Mouse (Mus musculus) limb, embryonic 13.5 days (tissue): ENCODE measurements around the gene Mamdc4. TPM values are rescaled to one million over a fixed set of nuclear protein-coding genes. Genes with fewer than 3 reads are reported as not detected.

Source experiments
- ATAC-seq: fragments of 200-750 bp; cut with Nextera tagmentation; 2 replicates; pipeline ENCODE4 v1.8.0; 2017; ENCODE audit warnings: low read depth, moderate number of reproducible peaks, moderate TSS enrichment; ENCODE audit not compliant: low FRiP score
- H3K27ac ChIP-seq: fragments of 300-500 bp; sonication (generic); 2 replicates; pipeline ENCODE4 v1.5.1; 2015; ENCODE audit warnings: inconsistent platforms, mild to moderate bottlenecking, moderate library complexity
- H3K27me3 ChIP-seq: fragments of 300-500 bp; sonication (generic); 2 replicates; pipeline ENCODE4 v1.6.1; 2015; ENCODE audit warnings: mild to moderate bottlenecking, inconsistent platforms
- H3K36me3 ChIP-seq: fragments of 300-500 bp; sonication (generic); 2 replicates; pipeline ENCODE4 v1.6.1; 2015; ENCODE audit warnings: inconsistent platforms, mild to moderate bottlenecking, moderate library complexity
- H3K4me1 ChIP-seq: fragments of 300-500 bp; sonication (generic); 2 replicates; pipeline ENCODE4 v1.6.1; 2015; ENCODE audit warnings: inconsistent platforms
- H3K4me2 ChIP-seq: fragments of 300-500 bp; sonication (generic); replicated peaks from 2 replicates; pipeline ENCODE4 v1.6.1; 2015; ENCODE audit warnings: inconsistent platforms, mild to moderate bottlenecking, moderate library complexity
- H3K4me3 ChIP-seq: fragments of 300-500 bp; sonication (generic); 2 replicates; pipeline ENCODE4 v1.5.1; 2015; ENCODE audit warnings: moderate library complexity, mild to moderate bottlenecking, inconsistent platforms
- H3K9ac ChIP-seq: fragments of 300-500 bp; sonication (generic); 2 replicates; pipeline ENCODE4 v1.6.1; 2015; ENCODE audit warnings: mild to moderate bottlenecking, inconsistent platforms
- H3K9me3 ChIP-seq: fragments of 300-500 bp; sonication (generic); 2 replicates; pipeline ENCODE4 v1.6.1; 2016; ENCODE audit warnings: inconsistent platforms
- WGBS: fragments of 180-500 bp; shearing (Covaris S2); methylation state at CpG from one replicate; pipeline ENCODE4 v1.1.7; 2015; 5-methylcytosine and 5-hydroxymethylcytosine counted together
- polyA plus RNA-seq: library from polyadenylated mRNA; unstranded; fragments of >200 nt; fragmentation: Nextera tagmentation; extraction: Ambion mirVana; gene quantifications from 2 replicates; pipeline ENCODE4 v1.2.1, GENCODE M21; 2015

The Mamdc4 gene
- polyA plus RNA-seq = 4.9 and 5.8 TPM in 2 replicates

DNA sequence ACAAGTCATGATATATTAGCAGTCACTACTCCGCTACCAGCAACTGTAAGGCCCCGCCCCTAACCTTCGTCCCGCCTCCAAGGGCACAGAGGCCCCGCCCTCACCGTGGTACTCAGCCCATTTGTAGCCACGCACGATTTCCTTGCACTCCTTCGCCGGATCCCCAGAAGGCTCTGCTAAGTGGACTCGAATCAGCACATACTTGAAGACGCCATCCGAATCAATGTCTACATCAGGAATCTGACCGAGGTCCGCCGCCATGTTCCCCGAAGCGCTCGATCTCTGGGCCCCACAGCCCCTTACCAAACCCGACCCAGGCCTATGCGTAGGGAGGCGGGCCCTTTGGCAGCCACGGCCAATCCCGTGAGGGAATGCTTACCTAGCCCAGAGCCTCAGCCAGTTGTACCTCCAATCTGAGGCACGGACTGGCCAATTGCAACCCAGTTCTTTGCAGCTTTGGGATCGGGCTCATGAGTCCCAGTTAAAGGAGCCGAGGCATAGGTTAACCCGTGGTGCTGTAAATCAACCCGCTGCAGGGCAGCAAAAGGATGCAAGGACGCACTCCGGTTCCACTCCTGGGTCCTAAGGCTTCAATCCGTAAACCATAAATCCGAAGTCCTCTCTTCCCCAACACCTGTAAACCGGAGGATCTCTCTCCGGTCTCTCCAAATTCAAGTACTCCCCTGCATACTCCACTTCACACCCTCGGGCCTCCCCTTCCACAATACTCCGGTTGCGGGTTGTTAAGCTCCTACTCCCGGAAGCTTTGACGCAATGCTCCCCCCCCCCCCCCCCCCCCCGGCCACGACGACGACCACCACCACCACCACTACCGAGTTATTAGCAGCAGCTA, at the start of gene Mamdc4, which contains the start of gene Phpt1:
Gene Mamdc4 (minus strand): TSS at position 267 of the 853 bp plus-strand sequence.
Gene Phpt1 (minus strand): TSS at position 646 of the 853 bp plus-strand sequence.
- Histone ChIP-seq H3K4me2 (peak within 1 kb of the TSS; percentile 97), H3K27ac (peak within 1 kb of the TSS; percentile 91), H3K9me3 (no peaks in the 10 kb centered on the region), H3K9ac (peak within 1 kb of the TSS; percentile 73), H3K36me3 (peaks cover 35% of the 10 kb centered on the region), H3K27me3 (peaks cover 40% of the 10 kb centered on the region), H3K4me3 (peak within 1 kb of the TSS; percentile 67), H3K4me1 (peaks cover 60% of the 10 kb centered on the region)
- WGBS = under 1% methylated on average over 44 of the region's 45 CpGs
- ATAC-seq = peak; percentile 98

DNA sequence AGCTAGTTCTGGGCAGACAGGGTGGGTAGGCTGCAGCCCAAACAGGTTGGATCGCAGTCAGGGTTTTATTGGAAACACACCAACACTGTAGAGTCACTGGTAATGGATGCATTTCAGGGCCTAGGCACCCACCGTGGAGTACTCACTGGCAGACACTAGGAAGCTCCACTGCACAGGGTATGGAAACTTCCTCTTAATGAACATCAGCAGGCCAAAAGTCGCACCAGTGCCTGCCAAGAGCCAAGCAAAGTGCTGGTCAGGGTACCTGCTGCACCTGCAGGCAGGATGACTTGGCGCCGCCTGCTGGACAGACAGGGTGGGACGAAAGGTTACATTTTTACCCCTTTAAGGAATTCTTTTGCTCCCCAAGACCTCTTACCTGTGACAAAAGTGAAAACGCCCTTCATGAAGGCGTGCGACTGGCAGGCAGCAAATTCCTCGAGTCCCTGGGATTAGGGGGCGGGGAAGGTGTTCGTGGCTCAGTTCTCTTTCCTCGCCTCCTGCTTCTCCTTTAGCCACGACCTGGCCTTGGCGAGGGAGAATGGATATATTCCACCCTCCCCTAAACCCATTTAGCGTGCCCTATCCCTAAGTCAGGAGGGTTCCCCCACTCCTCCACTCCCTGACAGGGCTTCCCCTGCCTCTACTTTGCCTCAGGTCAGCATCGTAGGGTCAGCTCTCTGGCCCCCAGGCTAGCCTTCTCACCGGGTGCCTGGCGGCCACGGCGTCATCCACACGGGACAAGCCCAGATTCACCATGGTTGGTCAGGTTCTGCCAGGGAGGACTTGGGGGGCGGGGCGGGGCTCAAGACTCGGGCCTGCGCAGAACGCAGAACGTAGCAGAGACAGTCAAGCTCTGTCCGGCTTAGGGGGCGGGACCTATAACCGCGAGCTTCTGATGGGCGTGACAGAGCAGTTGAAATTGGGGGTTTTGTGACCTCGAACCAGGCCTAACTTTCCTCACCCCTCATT, 46.9 kb upstream of the Mamdc4 start, which contains the start of gene Tmem141:
Gene Tmem141 (minus strand): TSS at position 777 of the 972 bp plus-strand sequence.
- ATAC-seq = peak; percentile 94
- Histone ChIP-seq H3K36me3 (no peaks in the 10 kb centered on the region), H3K27ac (peak within 1 kb of the TSS; percentile 58), H3K9ac (peak within 1 kb of the TSS; percentile 70), H3K4me2 (peak within 1 kb of the TSS; percentile 82), H3K4me3 (peak within 1 kb of the TSS; percentile 58), H3K9me3 (no peaks in the 10 kb centered on the region), H3K27me3 (peaks cover 26% of the 10 kb centered on the region), H3K4me1 (peaks cover 9% of the 10 kb centered on the region)
- 5% methylated on average over 34 of the region's 34 CpGs for WGBS

DNA sequence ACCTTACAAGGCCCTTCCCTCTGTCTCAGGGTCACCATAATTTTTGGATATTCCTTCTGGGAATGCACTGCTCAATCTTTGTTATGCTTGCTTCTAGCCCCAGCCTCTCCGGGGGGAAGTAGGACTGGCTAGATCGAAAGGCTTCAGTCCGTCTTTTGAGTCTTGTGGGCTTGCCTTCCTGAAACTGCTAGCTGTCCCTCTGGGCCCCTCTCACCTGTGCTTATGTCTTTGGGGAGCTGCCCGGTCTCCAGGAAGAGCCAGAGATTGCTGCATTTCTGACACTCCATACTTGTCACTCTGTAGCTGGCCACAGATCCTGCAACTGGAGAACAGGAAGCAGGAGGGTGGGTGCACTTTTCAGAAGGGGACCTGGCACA, 46.2 kb upstream of the Mamdc4 start:
- no peak overlapping the region for H3K27ac ChIP-seq
- H3K9ac ChIP-seq = peak overlapping the region; percentile 70; the same call in 1 of the 2 replicates
- peak overlapping the region; percentile 82 for H3K4me2 ChIP-seq
- H3K36me3 ChIP-seq = no peaks in the 10 kb centered on the region
- H3K27me3 ChIP-seq = peaks cover 33% of the 10 kb centered on the region
- H3K4me3 ChIP-seq = peak overlapping the region; percentile 58; the same call in 1 of the 2 replicates
- peaks cover 16% of the 10 kb centered on the region for H3K4me1 ChIP-seq
- WGBS = 80% methylated on average over 4 of the region's 4 CpGs
- H3K9me3 ChIP-seq = no peaks in the 10 kb centered on the region
- ATAC-seq = no peak

DNA sequence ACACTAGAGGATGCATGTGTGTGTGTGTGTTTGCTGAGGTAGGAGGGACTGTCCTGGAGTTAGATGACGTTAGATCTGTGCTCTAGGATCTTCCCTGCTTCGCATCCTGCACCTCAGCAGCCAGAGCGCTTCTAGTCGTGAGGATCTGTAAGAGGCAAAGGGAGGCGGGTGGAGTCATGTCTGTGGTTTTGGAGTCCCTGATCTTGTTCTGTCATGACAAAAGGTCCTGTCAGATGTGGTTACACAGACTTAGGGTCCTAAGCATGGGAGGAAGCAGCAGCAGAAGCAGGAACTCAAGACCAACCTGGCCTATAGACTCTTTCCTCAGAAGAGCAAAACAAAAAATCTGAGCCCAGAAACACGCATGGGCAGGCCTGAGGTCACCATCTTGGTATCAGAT, 45.7 kb upstream of the Mamdc4 start:
- no peak for ATAC-seq
- no peak overlapping the region for H3K27ac ChIP-seq
- H3K4me2 ChIP-seq = no peak overlapping the region
- peaks cover 37% of the 10 kb centered on the region for H3K27me3 ChIP-seq
- 80% methylated on average over 6 of the region's 6 CpGs for WGBS
- no peak overlapping the region for H3K4me3 ChIP-seq
- H3K36me3 ChIP-seq = no peaks in the 10 kb centered on the region
- H3K9ac ChIP-seq = no peak overlapping the region
- peaks cover 17% of the 10 kb centered on the region for H3K4me1 ChIP-seq
- H3K9me3 ChIP-seq = no peaks in the 10 kb centered on the region

DNA sequence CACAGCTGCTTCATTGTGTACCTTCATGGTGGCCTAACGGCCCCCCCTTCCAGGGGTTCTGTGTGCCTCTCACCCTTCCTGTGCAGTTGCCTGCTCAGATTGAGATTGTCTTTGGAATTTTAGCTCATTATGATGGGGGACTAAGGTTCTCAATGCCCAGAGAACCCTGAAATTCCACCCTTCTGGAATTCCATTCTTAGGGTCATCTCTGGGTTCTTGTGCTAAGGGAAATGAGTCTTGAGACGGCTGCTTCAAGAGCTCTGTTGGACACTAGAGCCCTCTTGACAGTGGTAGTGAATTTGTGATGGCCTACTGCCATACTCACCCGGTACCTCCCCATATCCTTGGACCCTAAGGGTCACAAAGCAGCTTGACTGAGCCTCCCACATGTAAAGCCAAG, 42.9 kb upstream of the Mamdc4 start, which contains the start of gene Ccdc183:
Gene Ccdc183 (minus strand): TSS at position 101 of the 400 bp plus-strand sequence.
- Histone ChIP-seq H3K27me3 (peaks cover 64% of the 10 kb centered on the region), H3K4me3 (peak within 1 kb of the TSS; percentile 24), H3K9me3 (no peaks in the 10 kb centered on the region), H3K27ac (no peak within 1 kb of the TSS), H3K36me3 (no peaks in the 10 kb centered on the region), H3K4me1 (peaks cover 17% of the 10 kb centered on the region), H3K4me2 (peak within 1 kb of the TSS; percentile 49), H3K9ac (peak within 1 kb of the TSS; percentile 51; the same call in 1 of the 2 replicates)
- WGBS = 85% methylated on average over 3 of the region's 3 CpGs
- no peak for ATAC-seq

DNA sequence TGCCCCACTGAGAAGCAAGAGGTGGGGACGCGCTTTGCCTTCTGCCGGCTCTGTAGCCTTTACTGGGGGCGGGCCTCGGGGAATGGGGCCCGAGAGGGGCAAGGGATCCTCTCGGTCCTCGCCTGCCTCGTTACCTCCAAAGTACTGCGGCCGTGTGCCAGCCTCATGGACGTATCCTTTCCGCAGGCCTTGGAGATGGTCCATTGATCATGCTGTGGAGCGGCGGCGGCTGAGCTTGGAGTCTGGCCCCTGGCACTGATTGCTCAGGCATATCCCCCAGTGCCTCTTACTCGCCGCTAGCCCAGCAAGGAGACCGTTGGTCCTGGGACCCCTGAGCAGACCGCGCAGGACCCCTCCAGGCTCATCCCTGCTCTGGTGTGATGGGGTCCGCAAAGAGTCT, 41.8 kb upstream of the Mamdc4 start:
- WGBS = 23% methylated on average over 21 of the region's 22 CpGs

DNA sequence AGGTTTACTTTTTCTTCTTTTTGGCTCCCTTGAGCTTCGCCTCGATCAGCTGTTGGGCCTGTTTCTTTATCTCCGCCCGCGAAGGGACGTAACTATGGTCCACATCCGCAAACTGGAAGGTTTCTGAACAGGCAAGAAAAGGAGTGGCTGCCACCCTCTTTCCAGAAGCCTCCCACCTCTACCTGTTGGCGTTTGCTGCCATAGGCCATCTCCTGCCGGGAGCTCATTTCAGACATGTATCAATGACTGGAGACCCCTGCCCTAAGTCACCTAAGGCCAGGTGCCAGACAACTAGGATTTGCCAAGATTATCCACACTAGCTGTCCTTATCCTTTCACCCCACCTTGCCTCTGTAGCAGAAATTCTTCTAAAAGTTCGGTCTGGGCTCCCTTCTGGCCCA, 34.0 kb upstream of the Mamdc4 start:
- peak overlapping the region; percentile 96; the same call in 1 of the 2 replicates for H3K27ac ChIP-seq
- no peak; the same call in 1 of the 2 replicates for ATAC-seq
- H3K9ac ChIP-seq = peak overlapping the region; percentile 99
- peaks cover 20% of the 10 kb centered on the region for H3K4me1 ChIP-seq
- H3K27me3 ChIP-seq = peaks cover 15% of the 10 kb centered on the region
- H3K36me3 ChIP-seq = peaks cover 17% of the 10 kb centered on the region
- 60% methylated on average over 10 of the region's 10 CpGs for WGBS
- H3K9me3 ChIP-seq = no peaks in the 10 kb centered on the region
- H3K4me3 ChIP-seq = peak overlapping the region; percentile 79
- H3K4me2 ChIP-seq = peak overlapping the region; percentile 74

More for the DNA sequence above, 41.8 kb upstream of the Mamdc4 start:
- Histone ChIP-seq H3K9me3 (no peaks in the 10 kb centered on the region), H3K9ac (peak overlapping the region; percentile 51), H3K4me3 (peak overlapping the region; percentile 24), H3K4me2 (peak overlapping the region; percentile 49), H3K27me3 (peaks cover 70% of the 10 kb centered on the region), H3K4me1 (peaks cover 16% of the 10 kb centered on the region), H3K27ac (no peak overlapping the region), H3K36me3 (no peaks in the 10 kb centered on the region)
- no peak for ATAC-seq

DNA sequence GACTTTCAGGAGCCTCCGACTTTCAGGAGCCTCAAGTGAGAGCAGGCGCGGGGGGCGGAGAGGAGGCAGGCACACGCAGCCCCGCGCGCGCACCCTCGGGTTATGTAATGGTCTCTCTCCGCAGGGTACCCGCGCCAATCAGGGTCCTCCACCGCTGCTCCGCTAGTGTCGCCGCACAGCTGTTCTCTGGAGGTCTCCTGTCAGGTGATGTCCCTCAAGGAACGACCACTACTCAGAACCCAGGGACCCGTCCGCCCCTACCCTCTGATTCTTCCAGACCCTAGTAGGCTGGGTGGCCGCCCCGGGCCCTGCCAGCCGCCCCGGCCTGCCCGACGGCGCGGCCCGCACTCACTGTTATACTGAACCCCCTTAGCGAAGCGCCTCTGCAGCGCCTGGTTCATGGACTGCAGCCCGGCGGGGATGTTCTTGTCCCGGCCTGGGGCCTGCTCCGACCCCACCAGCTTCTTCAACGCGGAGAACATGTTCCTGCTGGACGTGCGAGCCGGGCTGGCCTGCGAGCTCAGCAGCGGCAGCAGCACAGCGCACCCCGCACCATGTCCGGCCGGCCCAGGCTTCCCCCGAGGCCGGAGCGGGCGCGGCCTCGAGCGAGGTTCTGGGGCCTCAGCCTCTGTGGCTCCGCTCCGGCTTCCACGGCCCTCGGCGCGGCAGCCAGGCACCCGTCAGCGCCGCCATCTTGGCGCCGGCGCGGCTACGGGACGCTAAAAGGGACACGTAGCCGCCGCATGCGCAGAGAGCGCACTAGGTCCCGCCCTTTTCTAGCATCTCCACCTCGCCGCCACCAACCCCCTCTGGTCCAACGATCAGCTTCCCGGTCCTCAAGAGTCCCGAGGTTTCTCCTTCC, 33.3 kb upstream of the Mamdc4 start, which contains the start of gene Rabl6:
Gene Rabl6 (minus strand): TSS at position 761 of the 862 bp plus-strand sequence.
- Histone ChIP-seq H3K36me3 (peaks cover 23% of the 10 kb centered on the region), H3K27ac (peak within 1 kb of the TSS; percentile 96), H3K9ac (peak within 1 kb of the TSS; percentile 99), H3K4me3 (peak within 1 kb of the TSS; percentile 79), H3K9me3 (no peaks in the 10 kb centered on the region), H3K4me2 (peak within 1 kb of the TSS; percentile 74), H3K27me3 (peaks cover 9% of the 10 kb centered on the region), H3K4me1 (peaks cover 20% of the 10 kb centered on the region)
- WGBS = under 1% methylated on average over 80 of the region's 80 CpGs
- ATAC-seq = peak; percentile 90

DNA sequence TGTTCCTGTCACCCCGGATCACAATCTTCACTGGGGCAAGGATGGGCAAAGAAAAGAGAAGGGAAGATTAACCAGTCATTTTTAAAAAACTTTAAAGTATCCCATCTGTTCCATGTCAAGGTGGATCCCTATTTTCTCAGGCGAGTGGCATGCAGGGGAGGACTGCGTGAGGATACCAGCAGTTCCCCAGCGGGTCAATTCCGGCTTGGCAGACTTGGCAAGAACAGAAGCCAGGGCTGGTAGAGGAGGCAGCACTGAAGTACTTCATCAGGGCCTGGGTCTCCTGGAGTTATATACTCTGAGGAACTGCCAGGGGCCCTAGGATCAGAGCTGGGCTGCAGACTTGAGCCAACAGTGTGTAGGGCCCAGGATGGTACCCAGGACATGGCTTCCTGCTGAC, 27.9 kb upstream of the Mamdc4 start:
- no peak overlapping the region for H3K4me3 ChIP-seq
- no peak for ATAC-seq
- H3K4me1 ChIP-seq = peaks cover 16% of the 10 kb centered on the region
- no peak overlapping the region for H3K4me2 ChIP-seq
- peaks cover 78% of the 10 kb centered on the region for H3K36me3 ChIP-seq
- no peak overlapping the region for H3K27ac ChIP-seq
- 95% methylated on average over 5 of the region's 5 CpGs for WGBS
- H3K9me3 ChIP-seq = no peaks in the 10 kb centered on the region
- H3K27me3 ChIP-seq = no peaks in the 10 kb centered on the region
- H3K9ac ChIP-seq = no peak overlapping the region

DNA sequence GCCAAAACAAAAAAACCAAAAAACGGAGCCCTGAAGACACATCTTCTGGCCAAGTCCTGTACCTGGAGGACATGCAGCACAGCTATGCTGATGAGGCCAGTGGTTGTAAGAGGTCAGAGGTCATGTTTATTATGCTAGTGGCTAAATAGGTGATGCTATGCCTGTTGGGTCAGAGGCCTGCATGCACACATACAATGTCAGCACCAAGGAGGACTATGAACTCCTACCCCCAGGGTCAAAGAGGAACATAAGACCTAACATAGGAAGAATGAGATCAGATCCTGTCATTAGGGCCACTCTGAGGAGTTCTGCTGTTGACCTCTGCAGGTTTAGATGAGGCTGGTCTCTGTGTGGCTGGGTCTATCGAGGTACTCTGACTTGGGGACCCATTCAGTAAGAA, 25.4 kb upstream of the Mamdc4 start:
- WGBS = 85% methylated on average over 2 of the region's 2 CpGs
- no peak overlapping the region for H3K27ac ChIP-seq
- no peak overlapping the region for H3K4me3 ChIP-seq
- no peaks in the 10 kb centered on the region for H3K4me1 ChIP-seq
- H3K4me2 ChIP-seq = no peak overlapping the region
- H3K27me3 ChIP-seq = no peaks in the 10 kb centered on the region
- no peaks in the 10 kb centered on the region for H3K9me3 ChIP-seq
- H3K9ac ChIP-seq = no peak overlapping the region
- ATAC-seq = no peak
- H3K36me3 ChIP-seq = peaks cover 96% of the 10 kb centered on the region

DNA sequence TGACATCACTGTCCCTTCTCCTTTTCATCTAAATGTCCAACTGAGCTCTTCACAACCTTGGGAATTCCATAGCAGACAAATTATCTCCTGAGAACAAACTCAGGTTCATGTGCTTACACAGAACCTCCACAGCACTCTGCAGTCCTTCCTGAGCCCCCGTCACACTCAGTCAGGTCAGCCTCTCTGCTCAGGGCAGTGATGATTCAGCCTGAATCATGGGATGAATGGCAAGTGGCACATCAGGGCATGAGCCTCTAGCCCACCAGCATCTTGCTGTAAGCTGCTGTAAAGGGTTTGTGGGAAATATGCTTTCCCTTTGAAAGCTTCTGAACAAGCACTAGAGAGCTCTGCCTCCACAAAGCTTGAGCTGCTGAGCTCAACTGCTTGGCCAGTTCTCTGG, 24.1 kb upstream of the Mamdc4 start:
- Histone ChIP-seq H3K27ac (no peak overlapping the region), H3K4me2 (no peak overlapping the region), H3K4me3 (no peak overlapping the region), H3K4me1 (no peaks in the 10 kb centered on the region), H3K9me3 (no peaks in the 10 kb centered on the region), H3K36me3 (peaks cover 95% of the 10 kb centered on the region), H3K9ac (no peak overlapping the region), H3K27me3 (no peaks in the 10 kb centered on the region)
- WGBS = 93% methylated on average over 1 of the region's 1 CpGs
- no peak for ATAC-seq
